12 mouse cellular contexts compared by ENCODE assay signal in the genomic region with DNA sequence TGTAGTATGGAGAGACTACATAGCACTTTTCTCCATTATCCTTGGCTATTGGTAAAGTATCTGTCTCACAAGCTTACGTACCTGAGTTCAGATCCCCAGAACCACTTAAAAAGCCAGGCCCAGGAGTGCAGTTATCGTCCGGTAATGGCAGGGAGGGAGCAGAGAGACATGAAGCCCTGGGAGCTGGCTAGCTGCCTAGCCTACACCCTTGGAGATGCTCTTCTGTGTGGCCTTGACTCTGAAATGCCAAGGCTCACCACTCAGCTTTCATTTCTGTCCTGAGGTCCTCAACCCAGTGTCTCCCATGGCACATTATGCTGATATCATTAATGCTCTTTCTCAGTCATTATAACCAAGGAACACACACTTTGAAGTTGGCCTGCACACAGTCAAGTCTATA.
DNase-seq lines count a peak whose midpoint lies in the region; ATAC-seq lines count a peak whose summit lies in the region.
"Had no signal": no experiment of that assay in that cellular context is flagged by ENCODE, and none has a peak within 500 bp of the region (broad histone marks: within the 10 kb centered on the region; RNA-seq: fewer than 3 reads in every experiment).

No protein-coding gene starts in this region.

- no peak overlapping the region for H3K4me3 ChIP-seq in forebrain, embryonic 13.5 days
- no peak overlapping the region for H3K4me3 ChIP-seq in forebrain, embryonic 16.5 days (replicated peaks; ENCODE audit: low read length)
- no peak overlapping the region for H3K4me3 ChIP-seq in kidney, embryonic 16.5 days (ENCODE audit: low read length)
- H3K4me3 ChIP-seq: hindbrain, embryonic 15.5 days; layer of hippocampus, adult 2 months; midbrain, embryonic 15.5 days had no signal

- H3K9ac ChIP-seq in forebrain, embryonic 13.5 days: no peak overlapping the region
- no peak overlapping the region for H3K9ac ChIP-seq in forebrain, embryonic 16.5 days (replicated peaks; ENCODE audit: low read depth, low read length)
- peak overlapping the region; percentile 52; the same call in 1 of the 2 replicates for H3K9ac ChIP-seq in kidney, embryonic 16.5 days (replicated peaks; ENCODE audit: low read length)
- H3K9ac ChIP-seq: hindbrain, embryonic 15.5 days; midbrain, embryonic 15.5 days had no signal

- peaks cover 34% of the 10 kb centered on the region for H3K4me1 ChIP-seq in forebrain, embryonic 13.5 days
- peaks cover 5% of the 10 kb centered on the region; the same call in 1 of the 2 replicates for H3K4me1 ChIP-seq in forebrain, embryonic 16.5 days (replicated peaks; ENCODE audit: control insufficient read depth, insufficient read depth, low read length)
- peaks cover 40% of the 10 kb centered on the region for H3K4me1 ChIP-seq in kidney, embryonic 16.5 days (ENCODE audit: insufficient read depth, low read length)

- 95% methylated on average over 3 of the region's 3 CpGs for WGBS in forebrain, embryonic 13.5 days
- 85% methylated on average over 3 of the region's 3 CpGs for WGBS in forebrain, embryonic 16.5 days
- WGBS in kidney, embryonic 16.5 days: 89% methylated on average over 3 of the region's 3 CpGs

- DNase-seq in kidney, postnatal 36 days: no peak
- peak; percentile 81 for DNase-seq in adrenal gland, postnatal 14 days
- DNase-seq in cerebellum, postnatal 36 days: peak; percentile 49 to 52
- no peak for DNase-seq in T-cell, adult 2 months (ENCODE audit: low spot score)
- DNase-seq in embryo, embryonic 9.5 days (ENCODE audit: extremely low spot score): no peak
- DNase-seq: lung, postnatal 14 days had no signal

- H3K36me3 ChIP-seq in forebrain, embryonic 13.5 days (ENCODE audit: poor library complexity, severe bottlenecking): peaks cover 51% of the 10 kb centered on the region
- H3K36me3 ChIP-seq in forebrain, embryonic 16.5 days (ENCODE audit: control insufficient read depth, insufficient read depth): no peaks in the 10 kb centered on the region
- H3K36me3 ChIP-seq in kidney, embryonic 16.5 days (ENCODE audit: insufficient read depth, low read length): peaks cover 17% of the 10 kb centered on the region
- H3K36me3 ChIP-seq: hindbrain, embryonic 15.5 days had no signal

- H3K27ac ChIP-seq in forebrain, embryonic 13.5 days: 0 out of 2 replicates have a peak overlapping the region, but pooled peaks have one; percentile 45
- no peak overlapping the region for H3K27ac ChIP-seq in forebrain, embryonic 16.5 days (ENCODE audit: low read length)
- H3K27ac ChIP-seq in kidney, embryonic 16.5 days (ENCODE audit: low read length): peak overlapping the region; percentile 84

- no peaks in the 10 kb centered on the region for H3K9me3 ChIP-seq in forebrain, embryonic 13.5 days (replicated peaks)
- no peaks in the 10 kb centered on the region for H3K9me3 ChIP-seq in forebrain, embryonic 16.5 days (ENCODE audit: control insufficient read depth, low read length)
- no peaks in the 10 kb centered on the region for H3K9me3 ChIP-seq in kidney, embryonic 16.5 days (ENCODE audit: low read length)
- H3K9me3 ChIP-seq: hindbrain, embryonic 15.5 days; midbrain, embryonic 15.5 days had no signal

- no peak for ATAC-seq in forebrain, embryonic 13.5 days
- ATAC-seq in forebrain, embryonic 16.5 days: no peak
- no peak for ATAC-seq in kidney, embryonic 16.5 days (ENCODE audit: low FRiP score, low TSS enrichment)
- ATAC-seq: midbrain, embryonic 15.5 days had no signal

- no peak overlapping the region for H3K4me2 ChIP-seq in forebrain, embryonic 13.5 days
- no peak overlapping the region for H3K4me2 ChIP-seq in forebrain, embryonic 16.5 days (ENCODE audit: low read length)
- no peak overlapping the region for H3K4me2 ChIP-seq in kidney, embryonic 16.5 days (replicated peaks; ENCODE audit: low read depth, low read length)
- H3K4me2 ChIP-seq: hindbrain, embryonic 15.5 days; midbrain, embryonic 15.5 days had no signal

- H3K27me3 ChIP-seq in forebrain, embryonic 13.5 days: no peaks in the 10 kb centered on the region
- no peaks in the 10 kb centered on the region for H3K27me3 ChIP-seq in forebrain, embryonic 16.5 days (replicated peaks; ENCODE audit: control insufficient read depth, insufficient read depth, low read length)
- no peaks in the 10 kb centered on the region for H3K27me3 ChIP-seq in kidney, embryonic 16.5 days (ENCODE audit: insufficient read depth, low read length)
- H3K27me3 ChIP-seq: hindbrain, embryonic 15.5 days; midbrain, embryonic 15.5 days had no signal

Comparison
In these comparisons a context has a peak if more than half of its experiments do, and no peak if none do; other contexts are left out.
1. DNase-seq: peak in adrenal gland, postnatal 14 days (single experiment) and cerebellum, postnatal 36 days (2 of 2); none in kidney, postnatal 36 days (0 of 2), T-cell, adult 2 months (single experiment) and embryo, embryonic 9.5 days (single experiment).